Comparison of ENCODE assay signal across 12 mouse cellular contexts in the genomic region with DNA sequence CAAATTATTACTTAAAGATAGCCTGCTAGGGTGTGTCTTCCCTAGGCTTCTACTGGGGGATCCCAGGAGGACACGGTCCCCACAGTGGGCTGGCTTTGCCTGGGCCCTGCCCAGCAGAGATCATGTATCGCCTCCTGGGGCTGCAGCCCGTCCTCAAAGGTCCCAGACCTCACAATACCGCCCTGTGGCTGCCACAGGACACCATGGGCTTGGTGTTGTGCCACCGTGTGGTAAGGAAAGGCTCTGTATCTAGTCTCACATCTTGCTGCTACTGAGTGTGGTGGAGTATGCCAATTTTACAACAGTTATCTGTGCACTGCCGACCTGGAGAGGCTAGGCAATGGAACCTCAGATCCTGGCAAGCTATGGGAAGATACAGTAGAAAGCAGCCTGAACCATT. TPM values are rescaled to one million over a fixed set of nuclear protein-coding genes. Genes with fewer than 3 reads are reported as not detected.
DNase-seq lines count a peak whose midpoint lies in the region; ATAC-seq and TF ChIP-seq lines count a peak whose summit lies in the region.
"Had no signal": no experiment of that assay in that cellular context is flagged by ENCODE, and none has a peak within 500 bp of the region (broad histone marks: within the 10 kb centered on the region; RNA-seq: fewer than 3 reads in every experiment).

No protein-coding gene starts in this region.

- no peak for ATAC-seq in intestine, postnatal 0 days
- ATAC-seq in intestine, embryonic 15.5 days = no peak
- no peak for ATAC-seq in forebrain, embryonic 15.5 days (replicated peaks)
- ATAC-seq in megakaryocyte-erythroid progenitor cell, adult 5-6 weeks (replicated peaks; ENCODE audit: low FRiP score, low TSS enrichment, poor library complexity, severe bottlenecking) = peak; percentile 93

- peak; percentile 51 for TF ChIP-seq CTCF in intestine, postnatal 0 days (IDR thresholded peaks at IDR 0.05; ENCODE audit: low read depth)

- H3K4me2 ChIP-seq in intestine, postnatal 0 days (replicated peaks; ENCODE audit: low read depth) = no peak overlapping the region
- H3K4me2 ChIP-seq in intestine, embryonic 15.5 days (replicated peaks) = no peak overlapping the region
- no peak overlapping the region for H3K4me2 ChIP-seq in forebrain, embryonic 15.5 days (replicated peaks)
- H3K4me2 ChIP-seq: liver, embryonic 15.5 days had no signal

- H3K27ac ChIP-seq in intestine, postnatal 0 days (ENCODE audit: low read depth, low read length) = no peak overlapping the region
- no peak overlapping the region for H3K27ac ChIP-seq in intestine, embryonic 15.5 days
- peak overlapping the region; percentile 93 for H3K27ac ChIP-seq in forebrain, embryonic 15.5 days (replicated peaks)
- H3K27ac ChIP-seq: kidney, embryonic 15.5 days; liver, embryonic 15.5 days had no signal

- peak; percentile 57 for DNase-seq in brain, adult 2 months (ENCODE audit: low read depth, low spot score)
- no peak for DNase-seq in right cerebral cortex, postnatal 14 days
- DNase-seq in ovary, postnatal 10 days (ENCODE audit: low spot score) = no peak
- DNase-seq in kidney, adult 8-10 months = no peak

- H3K36me3 ChIP-seq in intestine, postnatal 0 days (ENCODE audit: control insufficient read depth, insufficient read depth) = peaks cover 18% of the 10 kb centered on the region; the same call in 1 of the 2 replicates
- H3K36me3 ChIP-seq in intestine, embryonic 15.5 days = peaks cover 47% of the 10 kb centered on the region
- peaks cover 51% of the 10 kb centered on the region for H3K36me3 ChIP-seq in forebrain, embryonic 15.5 days

- H3K4me3 ChIP-seq in intestine, postnatal 0 days (ENCODE audit: low read depth, low read length) = no peak overlapping the region
- no peak overlapping the region for H3K4me3 ChIP-seq in intestine, embryonic 15.5 days (replicated peaks)
- H3K4me3 ChIP-seq in forebrain, embryonic 15.5 days = no peak overlapping the region
- H3K4me3 ChIP-seq: liver, embryonic 15.5 days had no signal

- WGBS in intestine, postnatal 0 days = 67% methylated on average over 6 of the region's 6 CpGs
- WGBS in intestine, embryonic 15.5 days = 63% methylated on average over 6 of the region's 6 CpGs
- WGBS in forebrain, embryonic 15.5 days = 59% methylated on average over 6 of the region's 6 CpGs

- H3K27me3 ChIP-seq in intestine, postnatal 0 days (replicated peaks; ENCODE audit: control insufficient read depth, insufficient read depth, low read length) = no peaks in the 10 kb centered on the region
- H3K27me3 ChIP-seq in intestine, embryonic 15.5 days (replicated peaks) = no peaks in the 10 kb centered on the region
- no peaks in the 10 kb centered on the region for H3K27me3 ChIP-seq in forebrain, embryonic 15.5 days
- H3K27me3 ChIP-seq: kidney, embryonic 15.5 days had no signal

- H3K9me3 ChIP-seq in intestine, postnatal 0 days (ENCODE audit: control insufficient read depth) = peaks cover 8% of the 10 kb centered on the region; the same call in 1 of the 2 replicates
- H3K9me3 ChIP-seq in intestine, embryonic 15.5 days = 0 out of 2 replicates have a peak, but pooled peaks cover 2% of the 10 kb centered on the region
- H3K9me3 ChIP-seq in forebrain, embryonic 15.5 days = peaks cover 20% of the 10 kb centered on the region
- H3K9me3 ChIP-seq: liver, embryonic 15.5 days had no signal

- no peaks in the 10 kb centered on the region for H3K4me1 ChIP-seq in intestine, postnatal 0 days (replicated peaks; ENCODE audit: control insufficient read depth, insufficient read depth, low read length)
- H3K4me1 ChIP-seq in intestine, embryonic 15.5 days (replicated peaks) = peaks cover 25% of the 10 kb centered on the region
- H3K4me1 ChIP-seq in forebrain, embryonic 15.5 days = peaks cover 25% of the 10 kb centered on the region

- H3K9ac ChIP-seq in intestine, postnatal 0 days (ENCODE audit: low read depth, low read length) = no peak overlapping the region
- H3K9ac ChIP-seq in intestine, embryonic 15.5 days = no peak overlapping the region
- H3K9ac ChIP-seq in forebrain, embryonic 15.5 days (replicated peaks) = no peak overlapping the region
- H3K9ac ChIP-seq: kidney, embryonic 15.5 days; liver, embryonic 15.5 days had no signal

RNA-seq across cellular contexts. Expression of gene Nnat, which starts 1.4 kb away (rescaled TPM):
- polyA plus RNA-seq in intestine, postnatal 0 days (2015; fragmentation: Nextera tagmentation; extraction: Ambion mirVana) = 98.2 and 111 TPM in 2 replicates
- polyA plus RNA-seq in intestine, embryonic 15.5 days (2015; fragmentation: Nextera tagmentation; extraction: Ambion mirVana) = 428 and 457 TPM in 2 replicates
- polyA plus RNA-seq in forebrain, embryonic 15.5 days (2015; fragmentation: Nextera tagmentation; extraction: Ambion mirVana) = 6,946 and 7,065 TPM in 2 replicates
- total RNA-seq in megakaryocyte-erythroid progenitor cell, adult 5-6 weeks (2014; fragmentation: Nextera tagmentation) = not detected in 2 replicates
- not detected in 2 replicates for total RNA-seq in megakaryocyte-erythroid progenitor cell, adult 5-6 weeks (2017)
- total RNA-seq: G1E; neutrophil, adult 5-6 weeks had no signal
- polyA plus RNA-seq: G1E had no signal

RNA-seq across cellular contexts. Expression of gene Blcap, which starts 12.6 kb away (rescaled TPM):
- polyA plus RNA-seq in intestine, postnatal 0 days (2015; fragmentation: Nextera tagmentation; extraction: Ambion mirVana) = 29.7 and 31.5 TPM in 2 replicates
- 39.2 and 40.9 TPM in 2 replicates for polyA plus RNA-seq in intestine, embryonic 15.5 days (2015; fragmentation: Nextera tagmentation; extraction: Ambion mirVana)
- polyA plus RNA-seq in forebrain, embryonic 15.5 days (2015; fragmentation: Nextera tagmentation; extraction: Ambion mirVana) = 184 and 201 TPM in 2 replicates
- total RNA-seq in megakaryocyte-erythroid progenitor cell, adult 5-6 weeks (2014; fragmentation: Nextera tagmentation) = 22.9 and 26.2 TPM in 2 replicates
- 14.6 and 16.3 TPM in 2 replicates for total RNA-seq in megakaryocyte-erythroid progenitor cell, adult 5-6 weeks (2017)

Comparison
In these comparisons a context has a peak if more than half of its experiments do, and no peak if none do; other contexts are left out.
1. RNA of gene Nnat, which starts 1.4 kb away (polyA plus RNA-seq): 6,946 to 7,065 TPM in forebrain, embryonic 15.5 days; 428 to 457 TPM in intestine, embryonic 15.5 days and 98.2 to 111 TPM in intestine, postnatal 0 days; every median in the first group is over 10 times any median in the second.